Mouse (Mus musculus): ENCODE results near the gene Ercc2. TPM values are rescaled to one million over a fixed set of nuclear protein-coding genes. Genes with fewer than 3 reads are reported as not detected.

Gene Ercc2
- polyA plus RNA-seq, 1 experiment from 2014 or later: 11.8 TPM

DNA sequence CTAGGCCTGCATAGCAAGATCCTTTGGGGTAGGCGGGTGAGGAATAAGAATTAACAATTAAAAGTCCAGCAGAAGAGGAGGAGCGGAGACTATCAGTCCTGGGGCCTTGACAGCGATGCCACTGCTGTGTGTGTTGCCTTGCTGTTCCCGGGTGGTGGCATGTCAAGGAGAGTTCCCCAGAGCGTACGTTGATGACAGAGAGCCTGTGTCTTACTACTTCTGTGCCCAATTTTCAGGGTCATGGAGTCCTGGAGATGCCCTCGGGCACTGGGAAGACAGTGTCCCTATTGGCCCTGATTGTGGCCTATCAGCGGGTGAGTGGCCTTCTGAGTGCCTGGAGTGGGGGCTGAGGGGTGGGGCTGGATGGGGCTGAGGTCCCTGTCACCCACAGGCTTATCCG is 1.9 kb downstream of the Ercc2 start:
- Histone ChIP-seq H3K9ac (no peak overlapping the region; the same call in 1 of the 2 replicates), H3K9me3 (no peaks in the 10 kb centered on the region), H3K4me3 (no peak overlapping the region), H3K27me3 (replicated peaks) (no peaks in the 10 kb centered on the region), H3K4me2 (no peak overlapping the region), H3K4me1 (peaks cover 13% of the 10 kb centered on the region), H3K36me3 (peaks cover 57% of the 10 kb centered on the region), H3K27ac (replicated peaks) (no peak overlapping the region)
- ATAC-seq (ENCODE audit: extremely low read depth, insufficient number of reproducible peaks, low FRiP score, low TSS enrichment): no peak
- 89% methylated on average over 9 of the region's 9 CpGs for WGBS

DNA sequence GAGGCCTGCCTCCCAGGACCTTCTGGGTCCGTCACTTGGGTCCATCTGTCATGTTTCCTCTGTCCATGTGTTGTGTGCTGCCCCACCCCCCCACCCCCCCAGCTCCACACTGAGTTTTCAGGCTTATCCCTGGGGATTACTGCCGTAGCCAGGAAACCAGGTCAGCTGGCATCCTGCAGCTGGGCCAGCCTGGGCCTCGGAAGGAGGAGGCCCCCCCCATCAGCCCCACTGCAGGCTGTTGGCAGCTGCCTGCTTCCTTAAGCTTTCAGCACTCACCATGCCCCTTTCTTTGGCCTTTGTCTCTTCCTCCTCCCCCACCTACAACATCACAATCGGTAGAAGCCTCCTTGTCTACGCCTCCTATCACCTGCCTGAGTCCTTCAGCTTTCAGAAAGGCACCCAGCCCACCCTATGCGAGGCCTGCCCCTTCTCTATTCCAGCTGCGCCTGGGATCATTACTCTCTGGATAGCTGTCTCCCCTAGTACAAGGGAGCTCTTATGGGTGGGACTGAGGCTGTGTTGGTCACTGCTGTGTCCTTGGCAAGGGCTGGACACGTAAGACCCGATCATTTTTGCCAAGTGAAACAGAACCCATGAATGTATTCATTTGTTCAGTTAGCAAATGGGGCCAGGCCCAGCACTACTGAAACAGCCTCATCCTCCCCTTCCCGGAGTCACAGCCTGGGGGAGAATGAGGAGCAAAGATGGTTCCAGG is 7.0 kb downstream of the Ercc2 start:
- H3K9ac ChIP-seq: no peak overlapping the region
- no peaks in the 10 kb centered on the region for H3K27me3 ChIP-seq (replicated peaks)
- H3K4me1 ChIP-seq: no peaks in the 10 kb centered on the region
- WGBS: 68% methylated on average over 10 of the region's 10 CpGs
- no peak overlapping the region for H3K4me2 ChIP-seq
- no peak for ATAC-seq (ENCODE audit: extremely low read depth, insufficient number of reproducible peaks, low FRiP score, low TSS enrichment)
- H3K4me3 ChIP-seq: no peak overlapping the region
- H3K9me3 ChIP-seq: no peaks in the 10 kb centered on the region
- no peak overlapping the region for H3K27ac ChIP-seq (replicated peaks)
- peaks cover 99% of the 10 kb centered on the region for H3K36me3 ChIP-seq

DNA sequence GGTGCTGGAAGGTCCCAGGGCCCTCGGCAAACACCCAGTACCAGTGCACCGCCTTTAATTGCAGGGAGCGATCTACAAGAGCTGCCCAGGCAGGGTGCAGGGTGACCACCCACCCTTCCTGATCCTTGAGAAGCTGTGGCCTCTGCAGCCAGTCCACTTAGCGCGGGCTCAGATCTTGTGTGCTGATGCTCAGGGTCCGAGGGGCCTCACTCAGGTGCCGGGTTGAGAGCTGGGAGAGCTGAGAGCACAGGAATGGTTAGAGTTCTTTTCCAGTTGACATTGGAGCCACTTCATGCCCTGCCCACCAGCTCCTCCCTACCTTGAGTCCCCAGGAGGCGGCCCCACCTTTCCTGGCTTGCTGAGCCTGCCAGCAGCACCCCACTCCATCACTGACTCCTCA is 12.7 kb downstream of the Ercc2 start:
- ATAC-seq (ENCODE audit: extremely low read depth, insufficient number of reproducible peaks, low FRiP score, low TSS enrichment): no peak
- no peak overlapping the region for H3K4me3 ChIP-seq
- H3K4me1 ChIP-seq: peaks cover 4% of the 10 kb centered on the region; the same call in 1 of the 2 replicates
- H3K27ac ChIP-seq (replicated peaks): no peak overlapping the region
- H3K27me3 ChIP-seq (replicated peaks): peaks cover 7% of the 10 kb centered on the region; the same call in 1 of the 2 replicates
- no peak overlapping the region for H3K4me2 ChIP-seq
- no peak overlapping the region for H3K9ac ChIP-seq
- 85% methylated on average over 8 of the region's 8 CpGs for WGBS
- peaks cover 65% of the 10 kb centered on the region for H3K36me3 ChIP-seq
- H3K9me3 ChIP-seq: no peaks in the 10 kb centered on the region

DNA sequence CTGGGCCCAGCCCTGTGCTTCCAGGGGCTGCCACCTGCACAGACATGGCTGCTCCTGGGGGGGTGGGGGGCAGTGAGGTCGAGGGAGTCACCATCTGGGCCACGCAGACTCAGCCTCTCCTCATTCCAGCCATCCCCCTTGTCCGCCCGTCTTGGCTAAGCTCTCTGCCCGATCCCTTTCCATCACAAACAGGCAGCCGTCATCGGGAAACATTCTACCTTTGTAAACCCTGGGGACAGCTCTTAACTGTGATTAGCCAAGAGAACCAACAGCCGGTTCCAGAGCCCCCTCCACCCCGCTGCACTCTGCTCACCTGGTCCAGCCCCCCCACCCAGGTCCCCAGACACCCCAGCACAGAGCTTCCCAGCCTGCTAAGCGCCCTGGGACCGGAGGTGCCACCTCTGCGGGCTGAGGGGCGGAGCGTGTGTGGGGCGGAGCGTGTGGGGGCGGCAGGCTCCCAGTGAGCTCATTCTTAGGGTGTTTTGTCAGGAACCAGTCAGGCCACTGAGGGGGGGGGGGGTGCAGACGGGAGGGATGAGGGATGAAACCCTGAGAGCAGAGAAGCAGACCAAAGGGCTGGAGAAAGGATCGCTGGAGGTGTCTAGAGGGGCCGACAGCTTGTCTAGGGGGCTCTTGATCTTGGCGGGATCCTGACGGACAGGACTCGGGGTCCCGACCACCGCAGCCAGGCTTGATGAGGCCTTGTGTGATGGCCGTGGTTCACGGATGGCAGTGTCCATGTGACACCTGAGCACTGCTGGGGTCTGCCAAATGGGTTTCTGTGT is 17.9 kb downstream of the Ercc2 start:
- 2% methylated on average over 27 of the region's 27 CpGs for WGBS
- H3K27me3 ChIP-seq (replicated peaks): peaks cover 56% of the 10 kb centered on the region
- H3K4me3 ChIP-seq: peak overlapping the region; percentile 45
- peaks cover 6% of the 10 kb centered on the region for H3K9me3 ChIP-seq
- H3K9ac ChIP-seq: peak overlapping the region; percentile 73
- no peak for ATAC-seq (ENCODE audit: extremely low read depth, insufficient number of reproducible peaks, low FRiP score, low TSS enrichment)
- no peak overlapping the region for H3K27ac ChIP-seq (replicated peaks)
- peaks cover 13% of the 10 kb centered on the region for H3K36me3 ChIP-seq
- H3K4me2 ChIP-seq: peak overlapping the region; percentile 70
- peaks cover 20% of the 10 kb centered on the region for H3K4me1 ChIP-seq

DNA sequence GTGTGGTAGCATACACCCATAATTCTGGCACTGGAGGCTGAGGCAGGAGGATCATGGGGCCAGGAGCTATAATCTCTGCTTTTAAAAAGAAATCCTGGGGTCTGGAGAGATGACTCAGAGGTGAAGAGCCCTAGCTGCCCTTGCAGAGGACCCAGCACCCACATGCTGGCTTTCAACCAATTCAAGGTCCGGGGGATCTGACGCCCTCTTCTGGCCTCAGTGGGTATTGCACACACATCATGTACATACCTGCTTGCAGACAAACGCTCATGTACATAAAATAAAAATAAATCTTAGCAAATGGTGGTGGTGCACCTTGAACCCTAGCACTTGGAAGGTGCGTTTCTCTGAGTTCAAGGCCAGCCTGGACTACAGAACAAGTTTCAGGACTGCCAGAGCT is 19.1 kb downstream of the Ercc2 start:
- WGBS: 73% methylated on average over 4 of the region's 4 CpGs
- no peak overlapping the region for H3K4me3 ChIP-seq
- peaks cover 6% of the 10 kb centered on the region for H3K9me3 ChIP-seq
- peaks cover 62% of the 10 kb centered on the region for H3K27me3 ChIP-seq (replicated peaks)
- H3K27ac ChIP-seq (replicated peaks): no peak overlapping the region
- H3K4me1 ChIP-seq: peaks cover 23% of the 10 kb centered on the region
- H3K36me3 ChIP-seq: peaks cover under 1% of the 10 kb centered on the region; the same call in 1 of the 2 replicates
- no peak overlapping the region for H3K4me2 ChIP-seq
- H3K9ac ChIP-seq: no peak overlapping the region
- ATAC-seq (ENCODE audit: extremely low read depth, insufficient number of reproducible peaks, low FRiP score, low TSS enrichment): no peak

DNA sequence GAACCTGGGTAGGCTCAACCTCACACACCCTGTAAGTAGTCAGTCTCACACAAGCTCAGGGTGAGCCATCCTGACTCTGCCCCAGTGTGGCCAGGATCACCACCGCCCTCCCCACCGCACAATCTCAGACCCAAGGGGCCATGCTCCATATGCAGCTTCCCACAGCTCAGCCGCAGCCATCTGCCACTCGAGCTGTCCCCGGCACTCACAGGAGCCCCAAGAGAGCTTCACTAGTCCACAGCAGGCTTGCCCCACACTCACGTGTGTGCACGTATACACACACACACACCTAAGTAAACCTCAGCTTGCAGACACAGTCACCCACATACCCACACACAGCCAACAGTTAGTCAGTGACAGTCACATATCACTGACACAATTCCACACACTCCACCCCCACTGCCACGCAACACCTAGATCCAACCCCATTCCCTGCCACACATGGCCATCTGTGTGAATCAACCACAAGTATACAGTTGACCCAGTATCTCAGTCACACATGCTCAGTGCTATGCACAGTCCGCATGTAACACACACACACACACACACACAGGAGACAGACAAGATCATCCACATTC is 20.8 kb downstream of the Ercc2 start:
- H3K4me1 ChIP-seq: peaks cover 23% of the 10 kb centered on the region
- H3K27ac ChIP-seq (replicated peaks): no peak overlapping the region
- ATAC-seq (ENCODE audit: extremely low read depth, insufficient number of reproducible peaks, low FRiP score, low TSS enrichment): no peak
- H3K36me3 ChIP-seq: no peaks in the 10 kb centered on the region
- H3K4me2 ChIP-seq: no peak overlapping the region
- 80% methylated on average over 9 of the region's 9 CpGs for whole genome bisulfite sequencing
- H3K4me3 ChIP-seq: no peak overlapping the region
- peaks cover 68% of the 10 kb centered on the region for H3K27me3 ChIP-seq (replicated peaks)
- H3K9me3 ChIP-seq: peaks cover 6% of the 10 kb centered on the region
- no peak overlapping the region for H3K9ac ChIP-seq

DNA sequence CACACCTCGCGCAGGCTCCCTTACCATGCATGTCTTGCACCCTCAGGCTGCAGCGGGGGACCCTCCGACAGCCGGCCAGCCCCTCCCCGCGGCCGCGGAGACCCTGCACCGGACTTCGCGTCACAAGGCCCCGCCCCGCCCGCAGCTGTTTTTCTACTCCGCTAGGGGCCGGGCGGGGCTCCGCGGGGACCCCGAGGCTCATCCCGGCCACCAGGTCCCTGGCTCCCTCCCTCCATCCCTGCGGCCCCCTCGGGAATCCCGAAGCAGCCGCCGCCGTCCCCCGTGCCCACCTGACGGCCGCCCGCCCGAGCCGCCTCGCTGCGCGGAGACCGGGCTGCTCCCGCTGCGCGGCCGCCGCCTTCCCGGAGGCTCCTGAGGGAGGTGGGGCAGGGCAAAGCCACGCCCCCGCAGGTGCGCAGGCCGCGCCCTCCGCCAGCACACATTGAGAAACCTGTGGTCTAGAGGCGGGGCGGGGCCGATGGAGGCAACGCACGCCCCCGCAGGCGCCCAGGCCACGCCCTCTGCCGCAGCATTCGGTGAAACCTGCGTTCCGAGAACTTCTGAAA is 22.0 kb downstream of the Ercc2 start, which contains the start of gene Klc3:
TSS of gene Klc3 (minus strand) at position 374 of the 566 bp plus-strand sequence.
- H3K27ac ChIP-seq (replicated peaks): no peak within 1 kb of the TSS
- H3K27me3 ChIP-seq (replicated peaks): peaks cover 68% of the 10 kb centered on the region
- peak within 1 kb of the TSS; percentile 80 for H3K9ac ChIP-seq
- H3K4me3 ChIP-seq: peak within 1 kb of the TSS; percentile 70
- 1% methylated on average over 62 of the region's 62 CpGs for WGBS
- H3K9me3 ChIP-seq: peaks cover 6% of the 10 kb centered on the region
- H3K4me1 ChIP-seq: peaks cover 23% of the 10 kb centered on the region
- ATAC-seq (ENCODE audit: extremely low read depth, insufficient number of reproducible peaks, low FRiP score, low TSS enrichment): peak; percentile 66
- peak within 1 kb of the TSS; percentile 98 for H3K4me2 ChIP-seq
- H3K36me3 ChIP-seq: no peaks in the 10 kb centered on the region

DNA sequence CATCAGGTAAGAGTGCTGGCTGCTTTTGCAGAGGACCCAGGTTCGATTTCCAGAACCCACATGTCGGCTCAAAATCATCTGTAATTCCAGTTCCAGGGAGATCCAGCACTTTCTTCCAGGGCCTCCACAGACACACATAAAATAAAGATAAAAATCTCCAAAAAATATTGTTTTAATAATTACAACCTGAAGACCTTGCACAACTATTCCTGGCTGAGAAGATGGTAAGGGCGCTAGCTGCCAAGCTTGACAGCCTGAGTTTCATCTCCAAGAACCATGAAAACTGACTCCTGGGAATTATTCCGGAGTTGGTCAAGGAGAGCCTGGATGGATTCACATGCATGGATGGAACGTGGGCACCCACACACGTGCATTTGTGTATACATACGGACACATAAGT is 22.7 kb downstream of the Ercc2 start, which contains the start of gene Ckm:
TSS of gene Ckm (plus strand) at position 301 of the 400 bp plus-strand sequence.
- Histone ChIP-seq H3K4me2 (peak within 1 kb of the TSS; percentile 98), H3K27me3 (replicated peaks) (peaks cover 61% of the 10 kb centered on the region), H3K4me1 (peaks cover 24% of the 10 kb centered on the region), H3K27ac (replicated peaks) (no peak within 1 kb of the TSS), H3K36me3 (no peaks in the 10 kb centered on the region), H3K4me3 (peak within 1 kb of the TSS; percentile 70), H3K9ac (peak within 1 kb of the TSS; percentile 80), H3K9me3 (peaks cover 6% of the 10 kb centered on the region)
- no peak for ATAC-seq (ENCODE audit: extremely low read depth, insufficient number of reproducible peaks, low FRiP score, low TSS enrichment)
- 47% methylated on average over 7 of the region's 7 CpGs for WGBS

DNA sequence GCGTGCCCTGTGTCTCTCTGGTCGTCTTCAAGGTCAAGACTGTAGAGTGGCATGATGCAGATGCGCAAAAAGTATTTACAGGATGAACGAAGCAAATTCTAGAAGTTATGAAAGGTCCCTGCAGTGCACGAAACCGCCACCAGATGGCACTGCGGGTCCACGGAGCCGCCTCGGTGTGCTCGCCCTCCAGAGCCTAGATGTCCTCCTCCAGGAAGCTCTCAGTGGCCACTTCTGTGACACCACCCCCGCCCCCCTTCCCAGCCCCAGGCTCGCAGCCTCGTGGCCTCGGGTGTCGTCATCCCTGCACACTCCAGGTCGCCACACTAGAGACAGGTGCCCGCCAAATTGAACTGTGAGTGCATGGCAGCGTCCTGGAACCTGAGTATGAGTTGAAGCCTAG is 23.6 kb downstream of the Ercc2 start:
- WGBS: 2% methylated on average over 19 of the region's 19 CpGs
- Histone ChIP-seq H3K4me1 (peaks cover 27% of the 10 kb centered on the region), H3K9me3 (peaks cover 6% of the 10 kb centered on the region), H3K27ac (replicated peaks) (no peak overlapping the region), H3K27me3 (replicated peaks) (peaks cover 54% of the 10 kb centered on the region), H3K9ac (0 out of 2 replicates have a peak overlapping the region, but pooled peaks have one; percentile 61), H3K36me3 (no peaks in the 10 kb centered on the region), H3K4me2 (peak overlapping the region; percentile 52), H3K4me3 (0 out of 2 replicates have a peak overlapping the region, but pooled peaks have one; percentile 19)
- no peak; the same call in 1 of the 2 replicates for ATAC-seq (ENCODE audit: extremely low read depth, insufficient number of reproducible peaks, low FRiP score, low TSS enrichment)

DNA sequence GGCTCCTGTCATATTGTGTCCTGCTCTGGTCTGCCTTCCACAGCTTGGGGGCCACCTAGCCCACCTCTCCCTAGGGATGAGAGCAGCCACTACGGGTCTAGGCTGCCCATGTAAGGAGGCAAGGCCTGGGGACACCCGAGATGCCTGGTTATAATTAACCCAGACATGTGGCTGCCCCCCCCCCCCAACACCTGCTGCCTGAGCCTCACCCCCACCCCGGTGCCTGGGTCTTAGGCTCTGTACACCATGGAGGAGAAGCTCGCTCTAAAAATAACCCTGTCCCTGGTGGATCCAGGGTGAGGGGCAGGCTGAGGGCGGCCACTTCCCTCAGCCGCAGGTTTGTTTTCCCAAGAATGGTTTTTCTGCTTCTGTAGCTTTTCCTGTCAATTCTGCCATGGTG is 27.9 kb downstream of the Ercc2 start:
- Histone ChIP-seq H3K9me3 (peaks cover 8% of the 10 kb centered on the region; the same call in 1 of the 2 replicates), H3K27ac (replicated peaks) (peak overlapping the region; percentile 91), H3K9ac (peak overlapping the region; percentile 73), H3K27me3 (replicated peaks) (peaks cover 17% of the 10 kb centered on the region), H3K4me1 (peaks cover 35% of the 10 kb centered on the region), H3K4me2 (peak overlapping the region; percentile 61), H3K36me3 (no peaks in the 10 kb centered on the region), H3K4me3 (no peak overlapping the region)
- 13% methylated on average over 6 of the region's 6 CpGs for WGBS
- ATAC-seq (ENCODE audit: extremely low read depth, insufficient number of reproducible peaks, low FRiP score, low TSS enrichment): peak; percentile 47; the same call in 1 of the 2 replicates
